Mouse (Mus musculus) cerebellum, adult 2 months (tissue): Measurements from ENCODE around the gene Cbx4. TPM values are rescaled to one million over a fixed set of nuclear protein-coding genes. Genes with fewer than 3 reads are reported as not detected.

Experiments used
- DNase-seq, 2 experiments: peaks; one replicate each; pipeline ENCODE4 v3.0.0; 2021
- H3K27ac ChIP-seq: fragments of 200-500 bp; 2 replicates; pipeline ENCODE4 v1.5.1; 2012; ENCODE audit warnings: low read length, control low read depth, inconsistent platforms; ENCODE audit not compliant: insufficient read depth
- H3K27me3 ChIP-seq: fragments of 200-500 bp; 2 replicates; pipeline ENCODE4 v1.6.1; 2012; ENCODE audit warnings: inconsistent platforms, mild to moderate bottlenecking, low read length, moderate library complexity; ENCODE audit not compliant: control insufficient read depth, insufficient read depth
- H3K4me1 ChIP-seq: fragments of 200-500 bp; 2 replicates; pipeline ENCODE4 v1.6.1; 2011; ENCODE audit warnings: low read length; ENCODE audit not compliant: control insufficient read depth, insufficient read depth
- H3K4me3 ChIP-seq: fragments of 200-500 bp; replicated peaks from 2 replicates; pipeline ENCODE3; 2011; ENCODE audit warnings: mild to moderate bottlenecking, low read depth, low read length, control low read depth; ENCODE audit not compliant: insufficient read depth
- CTCF ChIP-seq: fragments of 200-500 bp; IDR thresholded peaks from 2 replicates; pipeline ENCODE4 v1.5.1; 2011; ENCODE audit warnings: low read depth, mild to moderate bottlenecking, control low read depth, low read length, moderate library complexity, borderline replicate concordance; ENCODE audit not compliant: insufficient read depth
- POLR2A ChIP-seq: fragments of 200-500 bp; IDR thresholded peaks from 2 replicates; pipeline ENCODE4 v1.6.1; 2011; ENCODE audit warnings: low read length, control low read depth, borderline replicate concordance; ENCODE audit not compliant: insufficient read depth
- WGBS: fragments of 180-500 bp; shearing (Covaris S2); methylation state at CpG from one replicate; pipeline ENCODE4 v1.1.7; 2018; 5-methylcytosine and 5-hydroxymethylcytosine counted together
- polyA plus RNA-seq: library from polyadenylated mRNA; depleted of rRNA; stranded (reverse); fragments of >200 nt; gene quantifications from 2 replicates; pipeline ENCODE4 v1.2.3, GENCODE M21; 2012

Cbx4 gene
- polyA plus RNA-seq, 1 experiment: 50.1 TPM

GRCm38 (mm10) chr11:119080461-119081147 lies 5.4 kb downstream of the Cbx4 start:
- no peak overlapping the region for H3K4me3 ChIP-seq
- TF ChIP-seq POLR2A: no peak
- TF ChIP-seq CTCF: no peak
- H3K4me1 ChIP-seq: peaks cover 45% of the 10 kb centered on the region
- DNase-seq: no peak
- H3K27ac ChIP-seq: no peak overlapping the region
- 74% methylated on average over 33 of the region's 33 CpGs for whole genome bisulfite sequencing
- no peaks in the 10 kb centered on the region for H3K27me3 ChIP-seq

GRCm38 (mm10) chr11:119079445-119079837 lies 6.6 kb downstream of the Cbx4 start:
- Histone ChIP-seq H3K27ac (peak overlapping the region; percentile 4; the same call in 1 of the 2 replicates), H3K27me3 (no peaks in the 10 kb centered on the region), H3K4me1 (peaks cover 45% of the 10 kb centered on the region), H3K4me3 (no peak overlapping the region)
- TF ChIP-seq POLR2A (no peak), CTCF (no peak)
- WGBS: 44% methylated on average over 7 of the region's 7 CpGs
- no peak for DNase-seq

GRCm38 (mm10) chr11:119078691-119079444 lies 7.2 kb downstream of the Cbx4 start:
- peak; percentile 64 to 66 for DNase-seq
- no peak for TF ChIP-seq POLR2A
- no peak for TF ChIP-seq CTCF
- Histone ChIP-seq H3K27ac (peak overlapping the region; percentile 17), H3K4me1 (peaks cover 44% of the 10 kb centered on the region), H3K27me3 (no peaks in the 10 kb centered on the region), H3K4me3 (peak overlapping the region; percentile 35)
- 4% methylated on average over 26 of the region's 27 CpGs for WGBS

GRCm38 (mm10) chr11:119077755-119078154 lies 8.3 kb downstream of the Cbx4 start:
- Histone ChIP-seq H3K27me3 (no peaks in the 10 kb centered on the region), H3K4me1 (peaks cover 43% of the 10 kb centered on the region), H3K4me3 (no peak overlapping the region), H3K27ac (no peak overlapping the region)
- WGBS: 85% methylated on average over 4 of the region's 4 CpGs
- DNase-seq: no peak
- TF ChIP-seq POLR2A (no peak), CTCF (no peak)

GRCm38 (mm10) chr11:119075805-119076204 lies 10.2 kb downstream of the Cbx4 start:
- no peak for DNase-seq
- Histone ChIP-seq H3K4me3 (no peak overlapping the region), H3K27me3 (no peaks in the 10 kb centered on the region), H3K4me1 (peaks cover 28% of the 10 kb centered on the region), H3K27ac (no peak overlapping the region)
- 98% methylated on average over 5 of the region's 5 CpGs for WGBS
- no peak for TF ChIP-seq CTCF
- TF ChIP-seq POLR2A: no peak

GRCm38 (mm10) chr11:119073876-119074433 lies 12.1 kb downstream of the Cbx4 start:
- Histone ChIP-seq H3K27ac (no peak overlapping the region), H3K4me1 (peaks cover 16% of the 10 kb centered on the region), H3K4me3 (no peak overlapping the region), H3K27me3 (no peaks in the 10 kb centered on the region)
- DNase-seq: no peak
- TF ChIP-seq POLR2A: no peak
- TF ChIP-seq CTCF: no peak
- WGBS: 78% methylated on average over 6 of the region's 6 CpGs

GRCm38 (mm10) chr11:119072986-119073385 lies 13.0 kb downstream of the Cbx4 start:
- no peak for DNase-seq
- Histone ChIP-seq H3K4me1 (peaks cover 8% of the 10 kb centered on the region; the same call in 1 of the 2 replicates), H3K27me3 (no peaks in the 10 kb centered on the region), H3K4me3 (no peak overlapping the region), H3K27ac (no peak overlapping the region)
- WGBS: 29% methylated on average over 6 of the region's 6 CpGs
- TF ChIP-seq POLR2A: no peak
- no peak for TF ChIP-seq CTCF
